Mouse (Mus musculus): ENCODE measurements around the gene Lep. TPM values are rescaled to one million over a fixed set of nuclear protein-coding genes. Genes with fewer than 3 reads are reported as not detected.

Lep gene
- polyA plus RNA-seq (2017; shearing (Covaris generic)) = not detected

GRCm38 (mm10) chr6:29059846-29060685 lies at the start of gene Lep:
Lep (plus strand) TSS chr6:29060220.

Other genes with a start within 250 kb of the Lep start
- gene Lrrc4, start 228.5 kb upstream of the Lep start, polyA plus RNA-seq (2017; shearing (Covaris generic)) = not detected
- gene Rbm28, start 104.8 kb downstream of the Lep start, polyA plus RNA-seq (2017; shearing (Covaris generic)) = 63.0 TPM
- 0.48 TPM for gene Prrt4, start 119.4 kb downstream of the Lep start, polyA plus RNA-seq (2017; shearing (Covaris generic))
- 117 TPM for gene Impdh1, start 156.1 kb downstream of the Lep start, polyA plus RNA-seq (2017; shearing (Covaris generic))
- gene Hilpda, start 212.3 kb downstream of the Lep start, polyA plus RNA-seq (2017; shearing (Covaris generic)) = 229 TPM
- 0.52 TPM for gene Fam71f2, start 219.4 kb downstream of the Lep start, polyA plus RNA-seq (2017; shearing (Covaris generic))